In the genomic region with DNA sequence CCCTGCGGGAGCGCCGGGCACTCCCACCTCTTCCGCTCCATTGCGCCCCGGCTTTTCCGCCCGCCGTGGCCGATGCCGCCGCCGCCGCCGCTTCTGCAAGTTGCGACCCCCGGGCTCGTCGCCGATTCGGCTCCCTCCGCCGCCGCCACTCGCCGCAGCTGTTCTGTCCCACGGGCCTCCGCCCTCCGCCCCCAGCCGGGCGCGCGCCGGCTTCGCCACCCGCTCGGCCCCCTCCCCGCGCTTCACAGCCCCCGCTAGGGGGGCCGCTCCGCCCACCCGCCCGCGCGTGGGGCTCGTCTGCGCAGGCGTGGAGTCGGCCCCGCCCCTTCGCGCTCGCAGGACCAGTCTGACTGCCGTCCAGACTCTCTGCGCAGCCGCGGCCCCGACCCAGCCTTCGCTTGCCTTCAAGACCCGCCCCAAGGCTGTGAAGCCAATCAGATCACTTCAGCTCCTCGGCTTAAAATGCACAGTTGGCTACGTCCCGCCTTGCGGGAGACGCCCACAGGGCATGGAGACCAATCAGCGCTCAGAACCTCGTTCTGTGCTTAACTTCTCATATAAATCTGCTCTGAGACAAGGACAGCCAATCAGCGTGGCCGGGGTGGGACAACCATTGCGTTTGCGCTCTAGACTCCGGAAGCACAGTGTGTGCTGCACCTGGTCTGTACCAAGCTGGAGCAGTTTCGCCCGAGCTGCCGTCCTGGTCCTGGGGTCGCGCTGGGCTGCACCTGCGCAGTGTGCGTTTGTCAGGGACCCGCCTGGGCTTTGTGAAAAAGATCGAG, we compare ENCODE assay signal across 8 mouse cellular contexts. TPM values are rescaled to one million over a fixed set of nuclear protein-coding genes. Genes with fewer than 3 reads are reported as not detected.
DNase-seq lines count a peak whose midpoint lies in the region; ATAC-seq lines count a peak whose summit lies in the region.

TSS of gene Mbd3 (minus strand) at position 360 of the 782 bp plus-strand sequence.

- peak; percentile 94 for ATAC-seq in inflammation-experienced regulatory T-cells, adult 6 months
- ATAC-seq in megakaryocyte-erythroid progenitor cell, adult 5-6 weeks (replicated peaks; ENCODE audit: low FRiP score, low TSS enrichment, poor library complexity, severe bottlenecking) = peak; percentile 91

- intact Hi-C loops in gastrocnemius, postnatal 14 days (cut with DNase I; ENCODE audit: low total_unique reads) = no loop called here
- intact Hi-C loops in left cerebral cortex, postnatal 10 days (cut with DNase I) = no loop called here

- peak; percentile 100 for DNase-seq in adrenal gland, adult (ENCODE audit: inconsistent age in 2 of 2, low spot score in 1 of 2)
- peak; percentile 99 for DNase-seq in embryo, embryonic 10.5 days (ENCODE audit: low spot score)
- DNase-seq in gastrocnemius, postnatal 14 days = peak; percentile 100
- peak; percentile 100 for DNase-seq in left cerebral cortex, postnatal 10 days (ENCODE audit: extremely low spot score in 1 of 2, low spot score in 2 of 2)
- peak; percentile 100 for DNase-seq in right cerebral cortex, postnatal 25 days
- peak; percentile 99 to 100 for DNase-seq in urinary bladder, postnatal 4 days (ENCODE audit: low spot score in 2 of 2)

RNA-seq across cellular contexts. Expression of gene Mbd3, which starts in this region (rescaled TPM):
- 100 to 1,000 TPM in 1 of 2 experiments, 10 to 100 TPM in 1; 81.0 to 102 TPM for total RNA-seq in gastrocnemius, postnatal 14 days (2021)
- 10 to 100 TPM; 19.2 to 30.4 (median 25.9) TPM for polyA plus RNA-seq in inflammation-experienced regulatory T-cells, adult 6 months (2017; shearing (Covaris generic))
- 100 to 1,000 TPM; 121 to 124 TPM for total RNA-seq in left cerebral cortex, postnatal 10 days (2021)
- total RNA-seq in megakaryocyte-erythroid progenitor cell, adult 5-6 weeks (2014; fragmentation: Nextera tagmentation) = 105 and 113 TPM in 2 replicates
- 80.0 and 93.8 TPM in 2 replicates for total RNA-seq in megakaryocyte-erythroid progenitor cell, adult 5-6 weeks (2017)

Comparison
In these comparisons a context has a peak if more than half of its experiments do, and no peak if none do; other contexts are left out.
1. Peak in every context shown above with its lines: DNase-seq and ATAC-seq.